16 mouse cellular contexts compared by ENCODE assay signal in the genomic region with DNA sequence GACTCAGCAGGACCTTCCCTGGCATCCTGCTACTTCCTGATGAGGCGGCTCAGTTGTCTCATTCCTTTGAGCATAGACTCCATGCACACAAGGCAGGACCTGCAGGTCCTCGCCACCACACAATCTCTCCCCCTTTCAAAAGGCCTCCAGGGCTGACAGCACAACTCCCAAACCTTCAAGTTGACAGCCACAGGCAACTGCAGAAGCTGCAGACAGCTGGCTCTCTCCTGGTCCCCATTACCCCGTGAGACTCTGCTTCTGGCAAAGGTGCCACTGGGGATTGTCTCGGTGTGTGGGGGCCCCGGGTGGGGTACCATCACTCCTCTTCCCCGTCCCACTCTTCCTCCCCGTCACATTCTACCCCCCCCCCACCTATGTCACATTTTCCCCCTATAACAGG. TPM values are rescaled to one million over a fixed set of nuclear protein-coding genes. Genes with fewer than 3 reads are reported as not detected.
"Had no signal": no experiment of that assay in that cellular context is flagged by ENCODE, and none has a peak within 500 bp of the region (broad histone marks: within the 10 kb centered on the region; RNA-seq: fewer than 3 reads in every experiment).

No protein-coding gene starts in this region.

- H3K9ac ChIP-seq: neural tube, embryonic 12.5 days; neural tube, embryonic 13.5 days; neural tube, embryonic 15.5 days; stomach, embryonic 15.5 days had no signal

- H3K36me3 ChIP-seq: neural tube, embryonic 12.5 days; neural tube, embryonic 13.5 days; neural tube, embryonic 15.5 days; stomach, embryonic 15.5 days had no signal

- H3K4me2 ChIP-seq: neural tube, embryonic 12.5 days; neural tube, embryonic 13.5 days; neural tube, embryonic 15.5 days; stomach, embryonic 15.5 days had no signal

- H3K27me3 ChIP-seq: neural tube, embryonic 13.5 days; stomach, embryonic 15.5 days had no signal

- H3K4me3 ChIP-seq: neural tube, embryonic 12.5 days; neural tube, embryonic 13.5 days; neural tube, embryonic 15.5 days; stomach, embryonic 15.5 days had no signal

- DNase-seq: retina, postnatal 1 day; right cerebral cortex, adult 18-20 months; right cerebral cortex, postnatal 14 days; right cerebral cortex, postnatal 25 days; right cerebral cortex, postnatal 4 days; spleen, adult 18-20 months; thymus, adult 18-20 months; thymus, adult 2 months; thymus, postnatal 14 days; thymus, postnatal 25 days; thymus, postnatal 36 days had no signal

- H3K27ac ChIP-seq: neural tube, embryonic 12.5 days; neural tube, embryonic 13.5 days; neural tube, embryonic 15.5 days; stomach, embryonic 15.5 days had no signal

- H3K9me3 ChIP-seq: neural tube, embryonic 12.5 days; neural tube, embryonic 13.5 days; neural tube, embryonic 15.5 days; stomach, embryonic 15.5 days had no signal

RNA-seq across cellular contexts. Expression of gene Osgin1, which starts 13.6 kb away (rescaled TPM):
- polyA plus RNA-seq: neural tube, embryonic 13.5 days had no signal

RNA-seq across cellular contexts. Expression of gene Necab2, which starts 26.2 kb away (rescaled TPM):
- total RNA-seq: neutrophil, adult 5-6 weeks had no signal
